Mouse (Mus musculus): ENCODE data around the gene Ece2. TPM values are rescaled to one million over a fixed set of nuclear protein-coding genes. Genes with fewer than 3 reads are reported as not detected.

Gene Ece2
- total and polyA plus RNA-seq, 2 experiments from 2014 or later: 16.0 to 24.6 TPM

GRCm38 (mm10) chr16:20621991-20622685, 7.5 kb upstream of the Ece2 start:
- no peak for TF ChIP-seq CTCF (IDR thresholded peaks at IDR 0.05; ENCODE audit: low read depth)
- ATAC-seq: peak; percentile 78

GRCm38 (mm10) chr16:20623211-20623610, 6.4 kb upstream of the Ece2 start:
- Histone ChIP-seq H3K36me3 (ENCODE audit: insufficient read depth, low read length) (no peaks in the 10 kb centered on the region), H3K4me1 (ENCODE audit: insufficient read depth, low read length) (peaks cover 8% of the 10 kb centered on the region; the same call in 1 of the 2 replicates), H3K9ac (replicated peaks; ENCODE audit: low read length) (0 out of 2 replicates have a peak overlapping the region, but pooled peaks have one; percentile 70), H3K4me3 (ENCODE audit: low read length) (no peak overlapping the region), H3K27ac (peak overlapping the region; percentile 94; the same call in 1 of the 2 replicates), H3K9me3 (ENCODE audit: low read length) (no peaks in the 10 kb centered on the region), H3K4me2 (ENCODE audit: low read depth, low read length) (peak overlapping the region; percentile 88), H3K27me3 (ENCODE audit: insufficient read depth, low read length) (no peaks in the 10 kb centered on the region)
- WGBS: 34% methylated on average over 2 of the region's 2 CpGs
- TF ChIP-seq CTCF (IDR thresholded peaks at IDR 0.05; ENCODE audit: low read depth): no peak
- ATAC-seq: no peak
- DNase-seq (ENCODE audit: low spot score): no peak

More at GRCm38 (mm10) chr16:20621991-20622685, 7.5 kb upstream of the Ece2 start:
- H3K4me2 ChIP-seq (ENCODE audit: low read depth, low read length): peak overlapping the region; percentile 88
- peaks cover 8% of the 10 kb centered on the region; the same call in 1 of the 2 replicates for H3K4me1 ChIP-seq (ENCODE audit: insufficient read depth, low read length)
- H3K4me3 ChIP-seq (ENCODE audit: low read length): peak overlapping the region; percentile 84
- no peaks in the 10 kb centered on the region for H3K9me3 ChIP-seq (ENCODE audit: low read length)
- peak; percentile 87 for DNase-seq (ENCODE audit: low spot score)
- under 1% methylated on average over 34 of the region's 37 CpGs for WGBS
- peak overlapping the region; percentile 94 for H3K27ac ChIP-seq
- peak overlapping the region; percentile 70 for H3K9ac ChIP-seq (replicated peaks; ENCODE audit: low read length)
- H3K27me3 ChIP-seq (ENCODE audit: insufficient read depth, low read length): no peaks in the 10 kb centered on the region
- H3K36me3 ChIP-seq (ENCODE audit: insufficient read depth, low read length): no peaks in the 10 kb centered on the region

GRCm38 (mm10) chr16:20628871-20629391, 697 bp upstream of the Ece2 start:
- H3K27me3 ChIP-seq (ENCODE audit: insufficient read depth, low read length): no peaks in the 10 kb centered on the region
- 46% methylated on average over 11 of the region's 11 CpGs for WGBS
- no peaks in the 10 kb centered on the region; the same call in 1 of the 2 replicates for H3K36me3 ChIP-seq (ENCODE audit: insufficient read depth, low read length)
- no peak for ATAC-seq
- peak overlapping the region; percentile 61; the same call in 1 of the 2 replicates for H3K4me3 ChIP-seq (ENCODE audit: low read length)
- H3K9ac ChIP-seq (replicated peaks; ENCODE audit: low read length): peak overlapping the region; percentile 74; the same call in 1 of the 2 replicates
- peak overlapping the region; percentile 79 for H3K4me2 ChIP-seq (ENCODE audit: low read depth, low read length)
- peaks cover 6% of the 10 kb centered on the region; the same call in 1 of the 2 replicates for H3K4me1 ChIP-seq (ENCODE audit: insufficient read depth, low read length)
- no peak for DNase-seq (ENCODE audit: low spot score)
- TF ChIP-seq CTCF (IDR thresholded peaks at IDR 0.05; ENCODE audit: low read depth): no peak
- no peak overlapping the region; the same call in 1 of the 2 replicates for H3K27ac ChIP-seq
- no peaks in the 10 kb centered on the region for H3K9me3 ChIP-seq (ENCODE audit: low read length)

GRCm38 (mm10) chr16:20637410-20637809, 7.8 kb downstream of the Ece2 start:
- H3K4me3 ChIP-seq (ENCODE audit: low read length): no peak overlapping the region
- no peak overlapping the region for H3K27ac ChIP-seq
- H3K9me3 ChIP-seq (ENCODE audit: low read length): no peaks in the 10 kb centered on the region
- H3K27me3 ChIP-seq (ENCODE audit: insufficient read depth, low read length): no peaks in the 10 kb centered on the region
- no peak for ATAC-seq
- no peak for DNase-seq (ENCODE audit: low spot score)
- 84% methylated on average over 8 of the region's 8 CpGs for WGBS
- no peak for TF ChIP-seq CTCF (IDR thresholded peaks at IDR 0.05; ENCODE audit: low read depth)
- H3K36me3 ChIP-seq (ENCODE audit: insufficient read depth, low read length): no peaks in the 10 kb centered on the region; the same call in 1 of the 2 replicates
- H3K4me1 ChIP-seq (ENCODE audit: insufficient read depth, low read length): no peaks in the 10 kb centered on the region
- no peak overlapping the region for H3K9ac ChIP-seq (replicated peaks; ENCODE audit: low read length)
- H3K4me2 ChIP-seq (ENCODE audit: low read depth, low read length): no peak overlapping the region

GRCm38 (mm10) chr16:20638367-20638766, 8.7 kb downstream of the Ece2 start:
- peak overlapping the region; percentile 51; the same call in 1 of the 2 replicates for H3K27ac ChIP-seq
- DNase-seq (ENCODE audit: low spot score) (peak; percentile 72), ATAC-seq (peak; percentile 58; the same call in 1 of the 2 replicates)
- no peak overlapping the region for H3K4me3 ChIP-seq (ENCODE audit: low read length)
- no peaks in the 10 kb centered on the region for H3K27me3 ChIP-seq (ENCODE audit: insufficient read depth, low read length)
- no peaks in the 10 kb centered on the region for H3K4me1 ChIP-seq (ENCODE audit: insufficient read depth, low read length)
- TF ChIP-seq CTCF (IDR thresholded peaks at IDR 0.05; ENCODE audit: low read depth): no peak
- H3K4me2 ChIP-seq (ENCODE audit: low read depth, low read length): 0 out of 2 replicates have a peak overlapping the region, but pooled peaks have one; percentile 11
- peaks cover 4% of the 10 kb centered on the region for H3K36me3 ChIP-seq (ENCODE audit: insufficient read depth, low read length)
- no peak overlapping the region for H3K9ac ChIP-seq (replicated peaks; ENCODE audit: low read length)
- 30% methylated on average over 8 of the region's 8 CpGs for WGBS
- H3K9me3 ChIP-seq (ENCODE audit: low read length): no peaks in the 10 kb centered on the region

GRCm38 (mm10) chr16:20642161-20642560, 12.5 kb downstream of the Ece2 start:
- ATAC-seq (peak; percentile 66), DNase-seq (ENCODE audit: low spot score) (peak; percentile 86)
- peak; percentile 85 for TF ChIP-seq CTCF (IDR thresholded peaks at IDR 0.05; ENCODE audit: low read depth)
- Histone ChIP-seq H3K27me3 (ENCODE audit: insufficient read depth, low read length) (no peaks in the 10 kb centered on the region), H3K9me3 (ENCODE audit: low read length) (no peaks in the 10 kb centered on the region), H3K4me2 (ENCODE audit: low read depth, low read length) (no peak overlapping the region), H3K4me1 (ENCODE audit: insufficient read depth, low read length) (no peaks in the 10 kb centered on the region), H3K4me3 (ENCODE audit: low read length) (no peak overlapping the region), H3K9ac (replicated peaks; ENCODE audit: low read length) (no peak overlapping the region), H3K27ac (no peak overlapping the region), H3K36me3 (ENCODE audit: insufficient read depth, low read length) (peaks cover 23% of the 10 kb centered on the region)
- WGBS: 2% methylated on average over 8 of the region's 8 CpGs
